Mouse (Mus musculus) ES-E14 (cell line): ENCODE data around the gene Smpd4.

Experiments used
- ZC3H11A ChIP-seq: IDR thresholded peaks from 2 replicates; pipeline ENCODE4 v1.6.1; 2012; ENCODE audit warnings: low read depth, mild to moderate bottlenecking, inconsistent platforms, low read length, borderline replicate concordance
- ZNF384 ChIP-seq: IDR thresholded peaks from 2 replicates; pipeline ENCODE4 v1.6.1; 2012; ENCODE audit warnings: low read depth, low read length, inconsistent platforms

DNA sequence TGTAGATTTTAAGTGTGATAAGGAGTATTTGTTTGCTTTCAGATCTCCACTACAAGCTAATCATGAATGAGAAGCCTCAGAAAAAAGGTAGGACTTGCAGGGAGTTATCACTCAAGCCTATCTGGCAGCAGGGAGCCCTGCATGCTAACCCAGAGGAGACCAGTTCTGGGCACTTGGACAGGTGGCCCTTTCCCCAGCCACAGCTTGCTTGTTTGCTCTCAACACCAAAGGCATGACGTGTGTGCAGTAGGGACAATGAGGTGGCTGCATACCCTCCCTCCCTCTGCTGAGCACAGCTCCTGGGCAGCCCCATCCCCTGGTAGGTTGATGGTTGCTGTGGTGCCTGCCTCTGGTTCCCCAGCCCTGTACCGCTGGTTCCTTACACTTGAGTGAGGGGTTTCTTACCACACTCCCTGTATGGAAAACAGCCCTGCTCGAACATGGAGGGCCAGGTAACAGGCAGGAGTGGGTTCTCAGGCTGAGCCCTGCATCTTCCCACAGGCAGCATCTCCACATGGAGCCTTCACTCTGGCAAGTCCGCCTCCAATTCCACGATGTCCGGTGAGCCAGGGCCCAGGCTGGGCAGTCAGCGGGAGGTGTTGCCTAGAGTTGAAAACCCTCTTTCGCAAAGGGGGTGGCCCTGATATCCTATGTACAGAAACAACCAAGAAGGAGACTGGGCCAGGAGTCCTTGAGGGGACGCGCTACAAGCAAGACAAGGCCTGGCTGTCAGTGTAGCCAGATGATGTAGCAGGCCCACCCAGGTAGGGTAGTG is 28.6 kb downstream of the Smpd4 start:
- TF ChIP-seq ZC3H11A (no peak), ZNF384 (no peak)
